Mouse (Mus musculus) left cerebral cortex, adult 18-20 months (tissue): ENCODE data around the gene Erg. TPM values are rescaled to one million over a fixed set of nuclear protein-coding genes. Genes with fewer than 3 reads are reported as not detected.
A peak's percentile ranks its signal among the peaks of the same experiment; 100 is the strongest.

ENCODE experiments used
- DNase-seq, 2 experiments: peaks; one replicate each; pipeline ENCODE4 v3.0.0; 2021 to 2022; ENCODE audit warnings: low spot score in 2 of 2, mixed read lengths in 1 of 2
- total RNA-seq, 2 experiments: library from RNA; stranded (reverse); gene quantifications; 2 replicates each; pipeline ENCODE4 v1.2.3; 2021

Erg gene
- total RNA-seq, 2 experiments from 2014 or later, result 3.7 to 4.4 TPM

- DNase-seq, result no peak
These were observed 229.1 kb downstream of the Erg start for GRCm38 (mm10) chr16:95356962-95357955.

- no peak for DNase-seq
These were observed 232.6 kb downstream of the Erg start for GRCm38 (mm10) chr16:95353838-95354237.

- DNase-seq, result no peak
These were observed 234.1 kb downstream of the Erg start for GRCm38 (mm10) chr16:95352266-95352665.

GRCm38 (mm10) chr16:95350499-95350898 is 235.9 kb downstream of the Erg start:
- peak; percentile 43 to 60 for DNase-seq

- DNase-seq, result no peak
These were observed 236.6 kb downstream of the Erg start for GRCm38 (mm10) chr16:95349745-95350144.

GRCm38 (mm10) chr16:95349344-95349743 is 237.0 kb downstream of the Erg start:
- no peak for DNase-seq

GRCm38 (mm10) chr16:95348555-95348954 is 237.8 kb downstream of the Erg start:
- no peak for DNase-seq

- DNase-seq, result no peak
These were observed 239.2 kb downstream of the Erg start for GRCm38 (mm10) chr16:95347202-95347601.

- peak; percentile 73 to 84 for DNase-seq
These were observed 240.5 kb downstream of the Erg start for GRCm38 (mm10) chr16:95345882-95346281.

- DNase-seq, result no peak
These were observed 241.4 kb downstream of the Erg start for GRCm38 (mm10) chr16:95344961-95345360.

- DNase-seq, result no peak
These were observed 244.4 kb downstream of the Erg start for GRCm38 (mm10) chr16:95342030-95342429.

- DNase-seq, result peak; percentile 85 to 88
These were observed 245.3 kb downstream of the Erg start for GRCm38 (mm10) chr16:95340885-95341791.

- no peak for DNase-seq
These were observed 254.2 kb downstream of the Erg start for GRCm38 (mm10) chr16:95332159-95332558.

GRCm38 (mm10) chr16:95321945-95322625 is 264.3 kb downstream of the Erg start:
- no peak for DNase-seq

Other genes starting within 250 kb of the Erg start
- 10 to 100 TPM; 68.8 to 78.1 TPM for gene Ets2, start 115.5 kb upstream of the Erg start, total RNA-seq